In the genomic region with DNA sequence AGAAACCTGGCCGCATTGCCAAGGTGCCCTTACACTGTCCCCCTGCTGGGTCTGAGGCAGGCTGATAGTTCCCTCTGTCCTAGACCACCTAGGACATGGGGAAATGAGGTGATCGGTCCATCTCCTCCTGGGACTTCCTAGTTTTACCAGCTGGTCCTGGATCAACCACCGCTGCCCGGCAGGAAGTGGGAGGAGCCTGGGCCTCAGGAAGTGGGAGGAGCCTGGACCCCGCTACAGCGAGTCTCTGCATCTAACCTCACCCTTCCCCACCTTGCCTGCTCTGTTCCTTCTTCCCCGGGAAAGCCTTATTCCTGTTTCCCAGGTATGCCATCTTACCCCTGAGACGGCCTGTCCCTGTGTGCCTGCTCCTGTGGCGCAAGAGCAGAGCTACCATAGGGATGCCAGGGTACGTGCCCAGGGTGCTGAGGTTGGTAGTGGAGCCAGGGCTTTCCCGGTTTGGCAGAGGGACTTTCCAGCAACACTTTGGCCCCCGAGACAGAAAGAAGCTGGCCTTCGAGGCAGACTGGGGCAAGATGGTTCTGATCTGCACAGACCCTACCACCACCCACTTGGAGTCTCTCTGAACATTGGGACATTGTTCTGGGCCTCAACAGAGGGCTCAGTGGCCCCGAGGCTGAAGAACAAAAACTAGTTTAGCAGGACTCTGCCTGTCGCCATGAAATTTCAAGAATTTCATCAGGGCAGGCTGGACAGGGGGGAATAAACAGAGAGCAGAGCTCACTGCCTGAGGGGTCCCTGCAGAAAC, we compare ENCODE assay signal across 7 mouse cellular contexts.
DNase-seq lines count a peak whose midpoint lies in the region; ATAC-seq lines count a peak whose summit lies in the region.

No protein-coding gene starts in this region.

- no peaks in the 10 kb centered on the region for H3K36me3 ChIP-seq in midbrain, embryonic 11.5 days (ENCODE audit: control insufficient read depth, insufficient read depth, low read length)
- H3K36me3 ChIP-seq in midbrain, embryonic 16.5 days (ENCODE audit: control insufficient read depth, insufficient read depth, low read length): no peaks in the 10 kb centered on the region
- H3K36me3 ChIP-seq in lung, embryonic 15.5 days: no peaks in the 10 kb centered on the region; the same call in 1 of the 2 replicates

- H3K27me3 ChIP-seq in midbrain, embryonic 11.5 days (ENCODE audit: control insufficient read depth, insufficient read depth, low read length): no peaks in the 10 kb centered on the region
- H3K27me3 ChIP-seq in midbrain, embryonic 16.5 days (ENCODE audit: control insufficient read depth, insufficient read depth, low read depth, low read length): no peaks in the 10 kb centered on the region
- no peaks in the 10 kb centered on the region for H3K27me3 ChIP-seq in lung, embryonic 15.5 days

- no peak overlapping the region for H3K4me3 ChIP-seq in midbrain, embryonic 11.5 days (ENCODE audit: low read depth, low read length)
- H3K4me3 ChIP-seq in midbrain, embryonic 16.5 days (ENCODE audit: low read depth, low read length): no peak overlapping the region
- peak overlapping the region; percentile 25 for H3K4me3 ChIP-seq in lung, embryonic 15.5 days

- H3K9ac ChIP-seq in midbrain, embryonic 11.5 days (ENCODE audit: low read length): no peak overlapping the region
- no peak overlapping the region for H3K9ac ChIP-seq in midbrain, embryonic 16.5 days (ENCODE audit: low read depth, low read length)
- H3K9ac ChIP-seq in lung, embryonic 15.5 days: no peak overlapping the region

- no peak for DNase-seq in midbrain, embryonic 11.5 days (ENCODE audit: low spot score, missing footprints)
- DNase-seq in thymus, postnatal 14 days: peak; percentile 59
- no peak for DNase-seq in right cerebral cortex, adult 18-20 months
- no peak for DNase-seq in adrenal gland, adult 8-10 months

- no peak overlapping the region for H3K27ac ChIP-seq in midbrain, embryonic 11.5 days (ENCODE audit: low read depth, low read length)
- no peak overlapping the region for H3K27ac ChIP-seq in midbrain, embryonic 16.5 days (ENCODE audit: low read length)
- peak overlapping the region; percentile 42 for H3K27ac ChIP-seq in lung, embryonic 15.5 days

- H3K4me2 ChIP-seq in midbrain, embryonic 11.5 days: peak overlapping the region; percentile 21; the same call in 1 of the 2 replicates
- H3K4me2 ChIP-seq in midbrain, embryonic 16.5 days (ENCODE audit: low read length): no peak overlapping the region
- peak overlapping the region; percentile 45 for H3K4me2 ChIP-seq in lung, embryonic 15.5 days

- H3K4me1 ChIP-seq in midbrain, embryonic 11.5 days (ENCODE audit: control insufficient read depth, insufficient read depth, low read length): peaks cover 9% of the 10 kb centered on the region
- peaks cover 4% of the 10 kb centered on the region; the same call in 1 of the 2 replicates for H3K4me1 ChIP-seq in midbrain, embryonic 16.5 days (ENCODE audit: control insufficient read depth, insufficient read depth, low read length)
- H3K4me1 ChIP-seq in lung, embryonic 15.5 days: peaks cover 8% of the 10 kb centered on the region

- ATAC-seq in midbrain, embryonic 11.5 days (ENCODE audit: low FRiP score): no peak
- ATAC-seq in midbrain, embryonic 16.5 days: no peak
- peak; percentile 53 to 67; a peak in 3 of 4 replicates for ATAC-seq in hematopoietic stem cell, adult 5-6 weeks (replicated peaks in 1 of 2; ENCODE audit: insufficient read depth in 1 of 2, low FRiP score in 2 of 2, low TSS enrichment in 1 of 2, low read depth in 1 of 2, poor library complexity in 2 of 2, severe bottlenecking in 2 of 2)
- peak; percentile 33; the same call in 1 of the 2 replicates for ATAC-seq in lung, embryonic 15.5 days (ENCODE audit: borderline replicate concordance, extremely low read depth, low FRiP score, low TSS enrichment)

- H3K9me3 ChIP-seq in midbrain, embryonic 11.5 days (ENCODE audit: control insufficient read depth, low read length): no peaks in the 10 kb centered on the region
- no peaks in the 10 kb centered on the region for H3K9me3 ChIP-seq in midbrain, embryonic 16.5 days (replicated peaks; ENCODE audit: control insufficient read depth, low read length, poor library complexity, severe bottlenecking)
- H3K9me3 ChIP-seq in lung, embryonic 15.5 days: no peaks in the 10 kb centered on the region

- 56% methylated on average over 15 of the region's 15 CpGs for WGBS in midbrain, embryonic 11.5 days
- WGBS in midbrain, embryonic 16.5 days: 64% methylated on average over 15 of the region's 15 CpGs
- 39% methylated on average over 15 of the region's 15 CpGs for WGBS in lung, embryonic 15.5 days

Comparison
In these comparisons a context has a peak if more than half of its experiments do, and no peak if none do; other contexts are left out.
1. ATAC-seq: peak in hematopoietic stem cell, adult 5-6 weeks (2 of 2) and lung, embryonic 15.5 days (single experiment); none in midbrain, embryonic 11.5 days (single experiment) and midbrain, embryonic 16.5 days (single experiment).